Mouse (Mus musculus) stomach, postnatal 0 days (tissue): Measurements from ENCODE around the gene Phgdh. TPM values are rescaled to one million over a fixed set of nuclear protein-coding genes. Genes with fewer than 3 reads are reported as not detected.

Experiments used
- ATAC-seq: fragments of 200-750 bp; cut with Nextera tagmentation; 2 replicates; pipeline ENCODE4 v1.8.0; 2017; ENCODE audit not compliant: low FRiP score, low TSS enrichment
- DNase-seq: peaks from one replicate; pipeline ENCODE4 v3.0.0-alpha.2; 2016; ENCODE audit warnings: low spot score
- H3K27ac ChIP-seq: fragments of 300-500 bp; sonication (generic); replicated peaks from 2 replicates; pipeline ENCODE4 v1.5.1; 2014; ENCODE audit warnings: mild to moderate bottlenecking, control low read depth
- H3K27me3 ChIP-seq: fragments of 300-500 bp; sonication (generic); 2 replicates; pipeline ENCODE4 v1.6.1; 2014; ENCODE audit warnings: low read length; ENCODE audit not compliant: control insufficient read depth, insufficient read depth
- H3K36me3 ChIP-seq: fragments of 300-500 bp; sonication (generic); 2 replicates; pipeline ENCODE4 v1.6.1; 2014; ENCODE audit warnings: low read length, mixed read lengths; ENCODE audit not compliant: control insufficient read depth, insufficient read depth
- H3K4me1 ChIP-seq: fragments of 300-500 bp; sonication (generic); replicated peaks from 2 replicates; pipeline ENCODE4 v1.6.1; 2014; ENCODE audit warnings: antibody characterized with exemption; ENCODE audit not compliant: control insufficient read depth, insufficient read depth
- H3K4me2 ChIP-seq: fragments of 300-500 bp; sonication (generic); replicated peaks from 2 replicates; pipeline ENCODE4 v1.6.1; 2014; ENCODE audit warnings: low read depth, mild to moderate bottlenecking, control low read depth, moderate library complexity
- H3K4me3 ChIP-seq: fragments of 300-500 bp; sonication (generic); 2 replicates; pipeline ENCODE4 v1.5.1; 2014; ENCODE audit warnings: low read depth, low read length, control low read depth
- H3K9ac ChIP-seq: fragments of 300-500 bp; sonication (generic); 2 replicates; pipeline ENCODE4 v1.6.1; 2014; ENCODE audit warnings: mild to moderate bottlenecking, low read length, control low read depth, mixed read lengths
- H3K9me3 ChIP-seq: fragments of 300-500 bp; sonication (generic); 2 replicates; pipeline ENCODE4 v1.6.1; 2016; ENCODE audit warnings: low read length; ENCODE audit not compliant: control insufficient read depth
- CTCF ChIP-seq: IDR thresholded peaks from 2 replicates; pipeline ENCODE4 v1.5.1; 2016; ENCODE audit warnings: antibody characterized with exemption, low read depth, mild to moderate bottlenecking, moderate library complexity
- EP300 ChIP-seq: optimal IDR thresholded peaks from 2 replicates; pipeline ENCODE3; 2016; ENCODE audit warnings: antibody characterized with exemption
- WGBS: fragments of 180-500 bp; shearing (Covaris S2); extraction: QIAGEN DNeasy Blood & Tissue Kit; methylation state at CpG from one replicate; pipeline ENCODE4 v1.1.7; 2014; 5-methylcytosine and 5-hydroxymethylcytosine counted together
- polyA plus RNA-seq: library from polyadenylated mRNA; unstranded; fragments of >200 nt; fragmentation: Nextera tagmentation; extraction: Ambion mirVana; gene quantifications from 2 replicates; pipeline ENCODE4 v1.2.1, GENCODE M21; 2015

Gene Phgdh
- polyA plus RNA-seq, 1 experiment from 2014 or later, result 95.1 TPM

GRCm38 (mm10) chr3:98355344-98356025 is 15.7 kb upstream of the Phgdh start:
- 58% methylated on average over 10 of the region's 10 CpGs for WGBS
- Histone ChIP-seq H3K4me1 (no peaks in the 10 kb centered on the region), H3K9me3 (no peaks in the 10 kb centered on the region), H3K27me3 (no peaks in the 10 kb centered on the region), H3K4me3 (no peak overlapping the region), H3K27ac (no peak overlapping the region), H3K9ac (no peak overlapping the region), H3K4me2 (no peak overlapping the region), H3K36me3 (no peaks in the 10 kb centered on the region)
- DNase-seq (no peak), ATAC-seq (peak; percentile 49; the same call in 1 of the 2 replicates)
- TF ChIP-seq CTCF, result peak; percentile 41
- no peak for TF ChIP-seq EP300

- Histone ChIP-seq H3K9ac (no peak overlapping the region), H3K9me3 (no peaks in the 10 kb centered on the region), H3K4me3 (no peak overlapping the region), H3K4me1 (no peaks in the 10 kb centered on the region), H3K27ac (no peak overlapping the region), H3K36me3 (no peaks in the 10 kb centered on the region), H3K27me3 (no peaks in the 10 kb centered on the region), H3K4me2 (no peak overlapping the region)
- peak; percentile 58 for DNase-seq
- no peak for ATAC-seq
- 26% methylated on average over 7 of the region's 7 CpGs for WGBS
- TF ChIP-seq CTCF, result peak; percentile 72
- TF ChIP-seq EP300, result no peak
Observed at GRCm38 (mm10) chr3:98353892-98354291, 14.1 kb upstream of the Phgdh start.

GRCm38 (mm10) chr3:98348705-98349104 is 8.9 kb upstream of the Phgdh start:
- Histone ChIP-seq H3K36me3 (no peaks in the 10 kb centered on the region), H3K4me1 (no peaks in the 10 kb centered on the region), H3K27me3 (no peaks in the 10 kb centered on the region), H3K4me2 (no peak overlapping the region), H3K9me3 (no peaks in the 10 kb centered on the region), H3K9ac (no peak overlapping the region), H3K27ac (no peak overlapping the region), H3K4me3 (no peak overlapping the region)
- 0 out of 2 replicates have a peak, but pooled peaks have one; percentile 49 for ATAC-seq
- WGBS, result 21% methylated on average over 8 of the region's 8 CpGs
- DNase-seq, result peak; percentile 22
- TF ChIP-seq EP300, result no peak
- TF ChIP-seq CTCF, result no peak

GRCm38 (mm10) chr3:98348106-98348505 is 8.3 kb upstream of the Phgdh start:
- Histone ChIP-seq H3K4me1 (no peaks in the 10 kb centered on the region), H3K36me3 (no peaks in the 10 kb centered on the region), H3K4me3 (no peak overlapping the region), H3K27ac (no peak overlapping the region), H3K4me2 (no peak overlapping the region), H3K9ac (no peak overlapping the region), H3K27me3 (no peaks in the 10 kb centered on the region), H3K9me3 (no peaks in the 10 kb centered on the region)
- WGBS, result 72% methylated on average over 6 of the region's 6 CpGs
- DNase-seq, result no peak
- ATAC-seq, result no peak
- TF ChIP-seq EP300 (no peak), CTCF (no peak)

GRCm38 (mm10) chr3:98343235-98343634 is 3.4 kb upstream of the Phgdh start:
- Histone ChIP-seq H3K36me3 (no peaks in the 10 kb centered on the region), H3K9ac (no peak overlapping the region), H3K27me3 (no peaks in the 10 kb centered on the region), H3K27ac (no peak overlapping the region), H3K4me2 (no peak overlapping the region), H3K9me3 (no peaks in the 10 kb centered on the region), H3K4me3 (no peak overlapping the region), H3K4me1 (no peaks in the 10 kb centered on the region; the same call in 1 of the 2 replicates)
- ATAC-seq (no peak), DNase-seq (no peak)
- no peak for TF ChIP-seq EP300
- TF ChIP-seq CTCF, result no peak
- WGBS, result 84% methylated on average over 3 of the region's 3 CpGs

- ATAC-seq (no peak), DNase-seq (no peak)
- H3K27ac ChIP-seq, result no peak overlapping the region
- H3K27me3 ChIP-seq, result no peaks in the 10 kb centered on the region
- no peak overlapping the region for H3K4me3 ChIP-seq
- TF ChIP-seq CTCF (no peak), EP300 (no peak)
- no peaks in the 10 kb centered on the region; the same call in none of the 2 replicates for H3K4me1 ChIP-seq
- no peak overlapping the region for H3K9ac ChIP-seq
- 86% methylated on average over 17 of the region's 17 CpGs for WGBS
- no peak overlapping the region for H3K4me2 ChIP-seq
- no peaks in the 10 kb centered on the region for H3K36me3 ChIP-seq
- H3K9me3 ChIP-seq, result no peaks in the 10 kb centered on the region
Observed at GRCm38 (mm10) chr3:98340818-98341594, 1.2 kb upstream of the Phgdh start.
